Mouse (Mus musculus): ENCODE data around the gene Tsen54. TPM values are rescaled to one million over a fixed set of nuclear protein-coding genes. Genes with fewer than 3 reads are reported as not detected.

The Tsen54 gene
- total RNA-seq, 2 experiments from 2014 or later = 9.1 to 9.2 TPM

- intact Hi-C loops (cut with DNase I) = no loop called here
Observed at GRCm38 (mm10) chr11:115823774-115824740, 9.5 kb downstream of the Tsen54 start, which contains the start of gene Llgl2. Gene Llgl2, plus strand, starts transcription at chr11:115824049.

GRCm38 (mm10) chr11:115824813-115825212, 10.3 kb downstream of the Tsen54 start:
- intact Hi-C loops (cut with DNase I) = no loop called here
- no peak for DNase-seq (ENCODE audit: low spot score)

More at GRCm38 (mm10) chr11:115823774-115824740, 9.5 kb downstream of the Tsen54 start, which contains the start of gene Llgl2:
- peak; percentile 72 for DNase-seq (ENCODE audit: low spot score)

- DNase-seq (ENCODE audit: low spot score) = no peak
- intact Hi-C loops (cut with DNase I) = loop anchor here (2.0 kb wide), 1 partner anchor 32 kb away; the partner anchor contains the start of gene Myo15b
Observed at GRCm38 (mm10) chr11:115826487-115826886, 12.0 kb downstream of the Tsen54 start.

- intact Hi-C loops (cut with DNase I) = loop anchor here (2.0 kb wide), 1 partner anchor 31 kb away; the partner anchor contains the start of gene Myo15b
Observed at GRCm38 (mm10) chr11:115827624-115828023, 13.1 kb downstream of the Tsen54 start.

GRCm38 (mm10) chr11:115829036-115829435, 14.5 kb downstream of the Tsen54 start:
- intact Hi-C loops (cut with DNase I) = no loop called here
- no peak for DNase-seq (ENCODE audit: low spot score)

More at GRCm38 (mm10) chr11:115827624-115828023, 13.1 kb downstream of the Tsen54 start:
- DNase-seq (ENCODE audit: low spot score) = no peak

- intact Hi-C loops (cut with DNase I) = no loop called here
- DNase-seq (ENCODE audit: low spot score) = no peak
Observed at GRCm38 (mm10) chr11:115830550-115831325, 16.2 kb downstream of the Tsen54 start.

GRCm38 (mm10) chr11:115831518-115831917, 17.0 kb downstream of the Tsen54 start:
- DNase-seq (ENCODE audit: low spot score) = no peak
- intact Hi-C loops (cut with DNase I) = no loop called here

- DNase-seq (ENCODE audit: low spot score) = no peak
- intact Hi-C loops (cut with DNase I) = no loop called here
Observed at GRCm38 (mm10) chr11:115832064-115832463, 17.5 kb downstream of the Tsen54 start.

- intact Hi-C loops (cut with DNase I) = no loop called here
- no peak for DNase-seq (ENCODE audit: low spot score)
Observed at GRCm38 (mm10) chr11:115832523-115832922, 18.0 kb downstream of the Tsen54 start.

GRCm38 (mm10) chr11:115833021-115833513, 18.5 kb downstream of the Tsen54 start:
- no peak for DNase-seq (ENCODE audit: low spot score)
- intact Hi-C loops (cut with DNase I) = no loop called here

GRCm38 (mm10) chr11:115834033-115834432, 19.5 kb downstream of the Tsen54 start:
- no peak for DNase-seq (ENCODE audit: low spot score)
- intact Hi-C loops (cut with DNase I) = no loop called here

GRCm38 (mm10) chr11:115836656-115837395, 22.3 kb downstream of the Tsen54 start:
- intact Hi-C loops (cut with DNase I) = no loop called here
- DNase-seq (ENCODE audit: low spot score) = no peak

GRCm38 (mm10) chr11:115837606-115838345, 23.3 kb downstream of the Tsen54 start:
- no peak for DNase-seq (ENCODE audit: low spot score)
- intact Hi-C loops (cut with DNase I) = no loop called here

- no peak for DNase-seq (ENCODE audit: low spot score)
- intact Hi-C loops (cut with DNase I) = no loop called here
Observed at GRCm38 (mm10) chr11:115838895-115839311, 24.4 kb downstream of the Tsen54 start.

- intact Hi-C loops (cut with DNase I) = no loop called here
- DNase-seq (ENCODE audit: low spot score) = no peak
Observed at GRCm38 (mm10) chr11:115839732-115840131, 25.2 kb downstream of the Tsen54 start.

GRCm38 (mm10) chr11:115841044-115841443, 26.5 kb downstream of the Tsen54 start:
- intact Hi-C loops (cut with DNase I) = no loop called here
- DNase-seq (ENCODE audit: low spot score) = no peak

- DNase-seq (ENCODE audit: low spot score) = peak; percentile 35
Observed at GRCm38 (mm10) chr11:115841961-115842550, 27.5 kb downstream of the Tsen54 start.

GRCm38 (mm10) chr11:115843141-115843890, 28.8 kb downstream of the Tsen54 start:
- no peak for DNase-seq (ENCODE audit: low spot score)
- intact Hi-C loops (cut with DNase I) = no loop called here

More at GRCm38 (mm10) chr11:115841961-115842550, 27.5 kb downstream of the Tsen54 start:
- intact Hi-C loops (cut with DNase I) = no loop called here

All from heart, postnatal 25 days (tissue).